Mouse (Mus musculus) heart, adult 2 months (tissue): Measurements from ENCODE around the gene Tmem151b. TPM values are rescaled to one million over a fixed set of nuclear protein-coding genes. Genes with fewer than 3 reads are reported as not detected.
A peak's percentile ranks its signal among the peaks of the same experiment; 100 is the strongest.

Source experiments
- DNase-seq, 2 experiments: peaks; one replicate each; pipeline ENCODE4 v3.0.0; 2021
- H3K27ac ChIP-seq: fragments of 200-600 bp; 2 replicates; pipeline ENCODE4 v1.8.1; 2022
- H3K27me3 ChIP-seq: fragments of 200-500 bp; 2 replicates; pipeline ENCODE4 v1.6.1; 2012; ENCODE audit warnings: mild to moderate bottlenecking, low read length, inconsistent platforms, mixed read lengths; ENCODE audit not compliant: control insufficient read depth, insufficient read depth
- H3K36me3 ChIP-seq: fragments of 200-500 bp; 2 replicates; pipeline ENCODE4 v1.6.1; 2012; ENCODE audit warnings: low read length, inconsistent platforms; ENCODE audit not compliant: control insufficient read depth, insufficient read depth
- H3K4me1 ChIP-seq: fragments of 200-500 bp; 2 replicates; pipeline ENCODE4 v1.6.1; 2011; ENCODE audit warnings: low read length; ENCODE audit not compliant: control insufficient read depth, insufficient read depth
- H3K4me3 ChIP-seq: fragments of 200-600 bp; 2 replicates; pipeline ENCODE4 v1.8.1; 2022
- H3K79me2 ChIP-seq: fragments of 200-500 bp; replicated peaks from 2 replicates; pipeline ENCODE4 v1.6.1; 2012; ENCODE audit warnings: mild to moderate bottlenecking, inconsistent platforms, low read length, moderate library complexity, mixed read lengths; ENCODE audit not compliant: control insufficient read depth, insufficient read depth
- H3K9ac ChIP-seq: fragments of 200-500 bp; 2 replicates; pipeline ENCODE4 v1.6.1; 2012; ENCODE audit warnings: low read depth, mild to moderate bottlenecking, control low read depth, inconsistent platforms, low read length, mixed read lengths
- CTCF ChIP-seq: fragments of 200-600 bp; IDR thresholded peaks from 2 replicates; pipeline ENCODE4 v1.8.1; 2022; ENCODE audit warnings: antibody characterized with exemption, mild to moderate bottlenecking, moderate library complexity
- EP300 ChIP-seq: fragments of 200-500 bp; IDR thresholded peaks from 2 replicates; pipeline ENCODE4 v1.6.1; 2011; ENCODE audit warnings: low read depth, low read length, control low read depth; ENCODE audit not compliant: insufficient read depth
- POLR2A ChIP-seq: fragments of 200-500 bp; IDR thresholded peaks from 2 replicates; pipeline ENCODE4 v1.6.1; 2011; ENCODE audit warnings: mild to moderate bottlenecking, low read depth, low read length, control low read depth; ENCODE audit not compliant: insufficient read depth
- WGBS: fragments of 180-500 bp; shearing (Covaris S2); methylation state at CpG from one replicate; pipeline ENCODE4 v1.1.7; 2018; 5-methylcytosine and 5-hydroxymethylcytosine counted together
- intact Hi-C: fragments of 180-260 bp; cut with DNase I; formaldehyde crosslinking; loops from one replicate; pipeline ENCODE4 v1.15.1; 2025
- polyA plus RNA-seq: library from polyadenylated mRNA; depleted of rRNA; stranded (reverse); fragments of >200 nt; gene quantifications from 2 replicates; pipeline ENCODE4 v1.2.3, GENCODE M21; 2012
- total RNA-seq, 2 experiments: library from RNA; stranded (reverse); gene quantifications; 2 replicates each; pipeline ENCODE4 v1.2.3; 2021

Tmem151b gene
- total and polyA plus RNA-seq, 3 experiments = 0.04 to 0.07 TPM; not detected in 1

GRCm38 (mm10) chr17:45578843-45579242, 29.4 kb upstream of the Tmem151b start:
- 78% methylated on average over 7 of the region's 7 CpGs for WGBS
- peak in 1 of 2 experiments; percentile 26 for DNase-seq
- peaks cover under 1% of the 10 kb centered on the region; the same call in 1 of the 2 replicates for H3K36me3 ChIP-seq
- no peak overlapping the region for H3K9ac ChIP-seq
- no peaks in the 10 kb centered on the region for H3K27me3 ChIP-seq
- no peak overlapping the region for H3K4me3 ChIP-seq
- H3K27ac ChIP-seq = no peak overlapping the region; the same call in 1 of the 2 replicates
- intact Hi-C loops = no loop called here
- TF ChIP-seq CTCF (peak; percentile 70), EP300 (no peak), POLR2A (no peak)
- no peaks in the 10 kb centered on the region for H3K79me2 ChIP-seq
- H3K4me1 ChIP-seq = peaks cover 15% of the 10 kb centered on the region

DNA sequence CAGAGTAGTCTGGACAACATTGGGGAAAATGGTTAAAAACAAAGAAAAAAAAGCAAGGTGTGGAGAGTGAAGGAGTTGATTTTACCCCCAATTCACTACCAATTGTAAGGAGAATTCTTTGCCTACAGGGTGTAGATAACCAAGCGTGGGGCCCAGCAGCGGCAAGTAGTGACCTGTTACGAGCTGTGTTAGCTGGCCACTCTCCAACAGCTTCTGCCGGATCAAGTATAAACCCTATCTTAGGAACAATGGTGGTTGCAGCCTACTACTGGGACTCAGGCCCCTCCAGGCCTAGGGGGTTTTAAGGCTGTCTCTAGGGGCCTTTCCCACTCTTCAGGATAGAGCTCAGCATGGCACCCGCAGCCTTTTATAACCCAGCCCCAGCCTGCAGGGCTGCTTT, 28.8 kb upstream of the Tmem151b start:
- Histone ChIP-seq H3K4me1 (peaks cover 12% of the 10 kb centered on the region), H3K4me3 (no peak overlapping the region), H3K27me3 (no peaks in the 10 kb centered on the region), H3K79me2 (no peaks in the 10 kb centered on the region), H3K27ac (no peak overlapping the region; the same call in 1 of the 2 replicates), H3K9ac (no peak overlapping the region), H3K36me3 (no peaks in the 10 kb centered on the region)
- intact Hi-C loops = no loop called here
- DNase-seq = no peak
- TF ChIP-seq CTCF = no peak
- TF ChIP-seq POLR2A = no peak
- TF ChIP-seq EP300 = no peak
- 30% methylated on average over 5 of the region's 5 CpGs for WGBS

- H3K9ac ChIP-seq = no peak overlapping the region
- DNase-seq = no peak
- peak overlapping the region; percentile 33; the same call in 1 of the 2 replicates for H3K27ac ChIP-seq
- no peaks in the 10 kb centered on the region for H3K79me2 ChIP-seq
- 91% methylated on average over 8 of the region's 8 CpGs for WGBS
- peaks cover 6% of the 10 kb centered on the region for H3K36me3 ChIP-seq
- no peak for TF ChIP-seq EP300
- no peak for TF ChIP-seq CTCF
- no peak for TF ChIP-seq POLR2A
- intact Hi-C loops = no loop called here
- no peak overlapping the region for H3K4me3 ChIP-seq
- peaks cover 4% of the 10 kb centered on the region for H3K4me1 ChIP-seq
- H3K27me3 ChIP-seq = no peaks in the 10 kb centered on the region
These were observed 25.8 kb upstream of the Tmem151b start for GRCm38 (mm10) chr17:45575123-45575897.

- H3K36me3 ChIP-seq = peaks cover 11% of the 10 kb centered on the region
- H3K79me2 ChIP-seq = no peaks in the 10 kb centered on the region
- H3K9ac ChIP-seq = peak overlapping the region; percentile 94
- TF ChIP-seq EP300 (no peak; the same call in 1 of the 2 replicates), CTCF (no peak)
- H3K4me1 ChIP-seq = peaks cover 4% of the 10 kb centered on the region
- H3K27ac ChIP-seq = peak overlapping the region; percentile 100
- 1% methylated on average over 17 of the region's 17 CpGs for whole genome bisulfite sequencing
- intact Hi-C loops = loop anchor here (1.0 to 5.0 kb wide), 2 partner anchors 10 to 453 kb away; no protein-coding TSS in a partner anchor
- DNase-seq = peak; percentile 83 to 84
- H3K4me3 ChIP-seq = peak overlapping the region; percentile 97
- no peaks in the 10 kb centered on the region for H3K27me3 ChIP-seq
These were observed 24.8 kb upstream of the Tmem151b start for GRCm38 (mm10) chr17:45574129-45574761.

DNA sequence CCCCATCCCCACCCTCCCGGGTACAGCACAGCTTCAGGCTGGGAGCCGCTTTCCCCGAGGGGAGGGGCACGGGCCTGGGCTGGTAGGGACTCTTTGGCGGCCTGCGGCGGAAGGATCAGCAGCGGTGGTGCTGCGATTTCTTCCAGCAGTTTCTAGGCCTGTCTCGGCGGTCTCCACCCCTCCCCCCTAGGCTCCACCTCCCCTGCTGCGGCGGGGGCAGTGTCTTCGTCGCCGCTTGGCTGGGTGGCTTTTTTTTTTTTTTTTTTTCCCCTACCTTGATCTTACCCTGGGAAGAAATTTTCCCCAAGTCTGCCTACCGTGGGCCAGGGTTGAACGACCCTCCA, 24.3 kb upstream of the Tmem151b start:
- H3K36me3 ChIP-seq = peaks cover 14% of the 10 kb centered on the region
- intact Hi-C loops = loop anchor here (1.0 to 5.0 kb wide), 2 partner anchors 11 to 454 kb away; no protein-coding TSS in a partner anchor
- peak overlapping the region; percentile 97 for H3K4me3 ChIP-seq
- peaks cover 4% of the 10 kb centered on the region for H3K4me1 ChIP-seq
- under 1% methylated on average over 18 of the region's 18 CpGs for WGBS
- TF ChIP-seq POLR2A (peak; percentile 58; the same call in 1 of the 2 replicates), CTCF (no peak), EP300 (peak; percentile 100)
- peak overlapping the region; percentile 94 for H3K9ac ChIP-seq
- H3K27ac ChIP-seq = peak overlapping the region; percentile 100
- no peaks in the 10 kb centered on the region for H3K79me2 ChIP-seq
- no peaks in the 10 kb centered on the region for H3K27me3 ChIP-seq
- peak; percentile 96 to 99 for DNase-seq
